Mouse (Mus musculus): Measurements from ENCODE around the gene Chid1.

GRCm38 (mm10) chr7:141455610-141456314 lies 83.9 kb downstream of the Chid1 start:
- no peak for TF ChIP-seq CTCF (IDR thresholded peaks at IDR 0.05; ENCODE audit: borderline replicate concordance, insufficient read depth, low read length)
- 0 out of 2 replicates have a peak, but pooled peaks have one; percentile 28 for TF ChIP-seq POLR2A (IDR thresholded peaks at IDR 0.05; ENCODE audit: low read depth, low read length)

Measured in embryonic fibroblast, embryonic 13.5 days (primary cell).